Mouse (Mus musculus): ENCODE data around the gene Dnajc12. TPM values are rescaled to one million over a fixed set of nuclear protein-coding genes. Genes with fewer than 3 reads are reported as not detected.
"Not testable (repeated sequence)": the region's sequence is repeated elsewhere in the genome, so short reads cannot be mapped to it uniquely, and the experiment has no call there.

Dnajc12 gene
- polyA plus RNA-seq, 1 experiment from 2014 or later, result 20.8 TPM

DNA sequence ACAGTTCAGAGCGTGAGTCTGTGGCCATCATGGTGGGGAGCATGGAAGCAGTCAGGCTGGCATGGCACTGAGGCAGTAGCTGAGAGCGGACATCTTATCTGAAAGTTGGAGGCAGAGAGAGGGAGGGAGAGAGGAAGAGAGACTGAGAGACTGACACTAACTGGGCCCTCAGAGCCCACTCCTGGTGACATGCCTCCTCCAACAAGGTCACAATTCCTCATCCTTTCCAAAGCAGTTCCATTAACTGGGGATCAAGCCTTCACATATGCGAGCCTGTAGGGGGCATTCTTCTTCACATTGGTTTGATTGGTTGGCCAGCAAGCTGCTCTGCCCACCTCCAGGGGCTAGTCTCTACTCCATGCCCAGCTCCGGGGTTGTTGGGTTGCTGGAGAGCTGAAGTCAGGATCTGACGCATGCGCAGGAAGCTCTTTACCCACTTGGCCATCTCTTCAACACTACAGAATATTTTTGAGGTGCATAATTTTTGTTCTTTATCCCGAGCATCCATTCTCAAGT lies 49.0 kb downstream of the Dnajc12 start:
- DNase-seq (no peak), ATAC-seq (ENCODE audit: low FRiP score, low TSS enrichment) (no peak)
- WGBS, result 89% methylated on average over 7 of the region's 7 CpGs
- H3K27me3 ChIP-seq (ENCODE audit: control insufficient read depth, insufficient read depth, low read length), result no peaks in the 10 kb centered on the region
- H3K36me3 ChIP-seq (ENCODE audit: control insufficient read depth, insufficient read depth, low read length), result no peaks in the 10 kb centered on the region
- H3K4me2 ChIP-seq (ENCODE audit: low read length), result no peak overlapping the region
- no peaks in the 10 kb centered on the region for H3K9me3 ChIP-seq (ENCODE audit: control insufficient read depth, low read length)
- H3K9ac ChIP-seq (replicated peaks; ENCODE audit: low read length), result no peak overlapping the region
- H3K4me1 ChIP-seq (ENCODE audit: control insufficient read depth, insufficient read depth, low read length), result no peaks in the 10 kb centered on the region
- H3K4me3 ChIP-seq (replicated peaks; ENCODE audit: low read depth, low read length), result no peak overlapping the region
- no peak overlapping the region for H3K27ac ChIP-seq (replicated peaks; ENCODE audit: low read depth, low read length)

GRCm38 (mm10) chr10:63432099-63432498 lies 49.9 kb downstream of the Dnajc12 start:
- no peak overlapping the region for H3K9ac ChIP-seq (replicated peaks; ENCODE audit: low read length)

GRCm38 (mm10) chr10:63432887-63433286 lies 50.6 kb downstream of the Dnajc12 start:
- Histone ChIP-seq H3K9me3 (ENCODE audit: control insufficient read depth, low read length) (no peaks in the 10 kb centered on the region), H3K4me2 (ENCODE audit: low read length) (no peak overlapping the region), H3K27ac (replicated peaks; ENCODE audit: low read depth, low read length) (no peak overlapping the region), H3K36me3 (ENCODE audit: control insufficient read depth, insufficient read depth, low read length) (no peaks in the 10 kb centered on the region), H3K9ac (replicated peaks; ENCODE audit: low read length) (no peak overlapping the region), H3K4me1 (ENCODE audit: control insufficient read depth, insufficient read depth, low read length) (no peaks in the 10 kb centered on the region), H3K4me3 (replicated peaks; ENCODE audit: low read depth, low read length) (no peak overlapping the region), H3K27me3 (ENCODE audit: control insufficient read depth, insufficient read depth, low read length) (no peaks in the 10 kb centered on the region)
- WGBS, result 79% methylated on average over 2 of the region's 2 CpGs
- DNase-seq (no peak), ATAC-seq (ENCODE audit: low FRiP score, low TSS enrichment) (no peak)

More at GRCm38 (mm10) chr10:63432099-63432498, 49.9 kb downstream of the Dnajc12 start:
- no peaks in the 10 kb centered on the region for H3K9me3 ChIP-seq (ENCODE audit: control insufficient read depth, low read length)
- H3K4me2 ChIP-seq (ENCODE audit: low read length), result no peak overlapping the region
- ATAC-seq (ENCODE audit: low FRiP score, low TSS enrichment) (no peak), DNase-seq (no peak)
- no peak overlapping the region for H3K4me3 ChIP-seq (replicated peaks; ENCODE audit: low read depth, low read length)
- 96% methylated on average over 8 of the region's 8 CpGs for WGBS
- no peaks in the 10 kb centered on the region for H3K27me3 ChIP-seq (ENCODE audit: control insufficient read depth, insufficient read depth, low read length)
- H3K4me1 ChIP-seq (ENCODE audit: control insufficient read depth, insufficient read depth, low read length), result no peaks in the 10 kb centered on the region
- H3K27ac ChIP-seq (replicated peaks; ENCODE audit: low read depth, low read length), result no peak overlapping the region
- H3K36me3 ChIP-seq (ENCODE audit: control insufficient read depth, insufficient read depth, low read length), result no peaks in the 10 kb centered on the region

DNA sequence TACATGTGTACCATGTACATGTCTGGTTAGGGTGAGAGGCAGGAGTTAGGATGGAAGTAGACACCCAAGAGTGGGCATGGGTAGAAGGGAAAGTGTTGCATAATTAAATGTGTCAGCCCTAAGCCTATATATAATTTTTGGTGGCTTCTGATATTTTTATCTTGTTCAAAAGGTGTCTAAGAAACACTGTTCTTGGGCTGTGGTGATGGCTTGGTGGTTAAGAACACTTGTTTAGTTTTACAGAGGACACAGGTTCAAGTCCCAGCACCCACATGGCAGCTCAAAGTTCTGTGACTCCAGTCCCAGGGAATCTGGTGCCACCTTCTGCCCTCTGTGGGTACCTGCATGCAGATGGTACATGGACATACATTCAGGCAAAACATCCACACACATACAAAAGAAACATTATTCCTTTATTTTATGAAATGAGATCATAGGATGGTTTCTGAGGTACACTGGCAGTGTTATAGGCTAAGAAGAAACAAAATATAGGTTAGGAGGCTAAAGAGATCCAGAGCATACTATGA lies 56.6 kb downstream of the Dnajc12 start:
- H3K27me3 ChIP-seq (ENCODE audit: control insufficient read depth, insufficient read depth, low read length), result no peaks in the 10 kb centered on the region
- no peak overlapping the region for H3K9ac ChIP-seq (replicated peaks; ENCODE audit: low read length)
- no peak overlapping the region for H3K4me3 ChIP-seq (replicated peaks; ENCODE audit: low read depth, low read length)
- ATAC-seq (ENCODE audit: low FRiP score, low TSS enrichment) (no peak), DNase-seq (no peak)
- no peaks in the 10 kb centered on the region for H3K4me1 ChIP-seq (ENCODE audit: control insufficient read depth, insufficient read depth, low read length)
- H3K9me3 ChIP-seq (ENCODE audit: control insufficient read depth, low read length), result no peaks in the 10 kb centered on the region
- no peaks in the 10 kb centered on the region for H3K36me3 ChIP-seq (ENCODE audit: control insufficient read depth, insufficient read depth, low read length)
- no peak overlapping the region for H3K27ac ChIP-seq (replicated peaks; ENCODE audit: low read depth, low read length)
- H3K4me2 ChIP-seq (ENCODE audit: low read length), result no peak overlapping the region

- ATAC-seq (ENCODE audit: low FRiP score, low TSS enrichment), result no peak
- Histone ChIP-seq H3K27me3 (ENCODE audit: control insufficient read depth, insufficient read depth, low read length) (no peaks in the 10 kb centered on the region), H3K36me3 (ENCODE audit: control insufficient read depth, insufficient read depth, low read length) (no peaks in the 10 kb centered on the region), H3K27ac (replicated peaks; ENCODE audit: low read depth, low read length) (no peak overlapping the region), H3K9ac (replicated peaks; ENCODE audit: low read length) (no peak overlapping the region), H3K4me1 (ENCODE audit: control insufficient read depth, insufficient read depth, low read length) (no peaks in the 10 kb centered on the region), H3K9me3 (ENCODE audit: control insufficient read depth, low read length) (no peaks in the 10 kb centered on the region), H3K4me3 (replicated peaks; ENCODE audit: low read depth, low read length) (no peak overlapping the region), H3K4me2 (ENCODE audit: low read length) (no peak overlapping the region)
- WGBS, result 74% methylated on average over 7 of the region's 7 CpGs
- no peak for DNase-seq
These were observed 57.5 kb downstream of the Dnajc12 start for GRCm38 (mm10) chr10:63439694-63440228.

DNA sequence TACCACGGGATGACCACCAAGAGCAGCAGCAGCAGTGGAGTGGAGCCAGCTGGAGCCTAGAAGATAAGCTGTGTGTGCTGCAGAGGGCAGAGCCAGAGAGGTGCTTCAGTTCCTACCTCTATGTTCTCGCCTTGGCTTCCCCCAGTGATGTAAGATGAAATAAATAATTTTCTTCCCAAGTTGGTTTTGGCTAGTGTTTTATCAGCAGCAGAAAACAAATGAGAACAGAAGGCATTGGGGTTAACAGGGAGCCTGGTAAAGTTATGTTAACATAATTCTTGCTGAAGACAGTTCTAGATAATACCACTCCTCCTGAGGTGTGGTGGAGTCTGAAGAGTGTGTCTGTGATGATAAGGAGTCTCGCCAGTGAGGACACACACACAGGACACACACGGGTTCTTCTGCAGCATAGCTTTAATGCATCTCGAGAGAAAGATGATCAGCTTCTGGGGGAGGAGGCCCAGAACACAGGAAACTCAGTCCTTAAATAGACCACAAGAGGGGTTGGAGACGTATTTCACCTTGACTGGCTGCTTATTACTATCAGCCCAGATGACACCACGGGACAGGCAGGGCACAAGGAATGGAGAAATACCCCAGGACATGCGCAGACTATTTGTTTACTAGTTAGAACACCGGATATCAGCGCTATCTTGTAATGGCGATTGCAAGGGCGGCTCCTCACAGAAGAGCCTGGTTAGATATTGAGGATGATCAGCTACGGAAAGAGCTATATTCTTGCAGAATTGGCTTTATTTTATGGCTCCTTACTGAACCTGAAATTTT lies 62.6 kb downstream of the Dnajc12 start:
- 90% methylated on average over 13 of the region's 13 CpGs for WGBS
- DNase-seq; H3K4me1 ChIP-seq (ENCODE audit: control insufficient read depth, insufficient read depth, low read length); ATAC-seq (ENCODE audit: low FRiP score, low TSS enrichment); H3K9ac ChIP-seq (replicated peaks; ENCODE audit: low read length); H3K27ac ChIP-seq (replicated peaks; ENCODE audit: low read depth, low read length); H3K27me3 ChIP-seq (ENCODE audit: control insufficient read depth, insufficient read depth, low read length); H3K9me3 ChIP-seq (ENCODE audit: control insufficient read depth, low read length); H3K36me3 ChIP-seq (ENCODE audit: control insufficient read depth, insufficient read depth, low read length); H3K4me3 ChIP-seq (replicated peaks; ENCODE audit: low read depth, low read length); H3K4me2 ChIP-seq (ENCODE audit: low read length): not testable (repeated sequence)

DNA sequence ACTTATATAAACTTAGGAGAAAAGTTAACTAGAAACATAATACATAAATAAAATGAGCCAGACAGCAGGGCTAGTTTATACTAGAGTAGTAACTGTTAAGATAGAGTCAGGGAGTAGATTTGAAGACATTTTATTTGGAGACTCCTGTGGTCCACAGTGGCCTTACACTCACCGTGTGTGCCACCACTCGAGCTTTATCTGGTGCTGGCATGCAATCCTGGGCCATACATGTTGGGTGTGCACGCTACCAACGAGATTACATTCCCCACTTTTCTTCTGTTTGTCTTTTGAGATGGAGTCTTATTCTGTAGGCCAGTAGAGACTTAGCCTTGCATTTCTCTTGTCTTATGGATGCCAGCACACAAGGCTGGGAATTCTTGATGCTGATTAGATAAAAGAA lies 71.7 kb downstream of the Dnajc12 start:
- Histone ChIP-seq H3K9me3 (ENCODE audit: control insufficient read depth, low read length) (no peaks in the 10 kb centered on the region), H3K9ac (replicated peaks; ENCODE audit: low read length) (no peak overlapping the region), H3K4me2 (ENCODE audit: low read length) (no peak overlapping the region), H3K4me1 (ENCODE audit: control insufficient read depth, insufficient read depth, low read length) (no peaks in the 10 kb centered on the region), H3K36me3 (ENCODE audit: control insufficient read depth, insufficient read depth, low read length) (no peaks in the 10 kb centered on the region), H3K27me3 (ENCODE audit: control insufficient read depth, insufficient read depth, low read length) (no peaks in the 10 kb centered on the region), H3K4me3 (replicated peaks; ENCODE audit: low read depth, low read length) (no peak overlapping the region), H3K27ac (replicated peaks; ENCODE audit: low read depth, low read length) (no peak overlapping the region)
- ATAC-seq (ENCODE audit: low FRiP score, low TSS enrichment), result no peak
- DNase-seq, result no peak
- WGBS, result 92% methylated on average over 4 of the region's 4 CpGs

DNA sequence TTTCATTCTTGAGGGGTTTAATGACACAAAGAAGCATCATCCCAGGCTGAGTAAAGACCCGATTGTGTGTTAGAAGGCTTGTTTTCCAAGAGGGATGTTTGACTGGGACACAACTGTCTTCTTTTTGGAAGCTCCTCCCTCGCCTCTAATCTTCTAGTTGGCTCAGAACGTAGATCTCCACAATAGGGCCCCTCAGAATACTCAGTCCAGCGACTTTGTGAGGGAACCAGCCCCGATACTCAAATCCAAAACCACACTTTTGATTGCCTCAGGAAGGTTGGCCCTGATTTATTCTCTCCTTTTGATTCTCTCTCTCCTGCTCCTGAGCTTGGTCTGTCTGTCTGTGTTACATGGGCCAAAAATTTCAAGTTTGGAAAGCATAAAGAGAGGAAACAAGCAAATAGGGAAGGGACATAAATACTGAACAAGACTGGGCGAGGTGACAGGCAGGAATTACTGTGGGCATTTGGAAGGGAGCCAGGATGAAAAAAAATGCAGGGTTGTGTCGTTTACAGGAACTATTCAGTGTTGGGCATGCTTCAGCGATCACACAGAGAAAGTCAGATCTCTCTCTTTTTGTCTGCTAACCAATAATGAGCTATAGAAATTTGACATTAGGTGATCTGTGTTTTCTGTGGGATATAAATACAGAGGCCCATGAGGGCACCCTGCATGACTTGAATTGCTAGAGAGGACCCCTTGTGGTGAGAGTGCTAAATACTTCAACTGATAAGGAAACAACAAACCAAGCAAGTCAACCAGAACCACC lies 73.1 kb downstream of the Dnajc12 start:
- H3K36me3 ChIP-seq (ENCODE audit: control insufficient read depth, insufficient read depth, low read length), result no peaks in the 10 kb centered on the region
- H3K9ac ChIP-seq (replicated peaks; ENCODE audit: low read length), result no peak overlapping the region
- 0 out of 2 replicates have a peak overlapping the region, but pooled peaks have one; percentile 20 for H3K27ac ChIP-seq (replicated peaks; ENCODE audit: low read depth, low read length)
- peak; percentile 57 for ATAC-seq (ENCODE audit: low FRiP score, low TSS enrichment)
- no peaks in the 10 kb centered on the region for H3K27me3 ChIP-seq (ENCODE audit: control insufficient read depth, insufficient read depth, low read length)
- H3K4me3 ChIP-seq (replicated peaks; ENCODE audit: low read depth, low read length), result no peak overlapping the region
- no peaks in the 10 kb centered on the region for H3K9me3 ChIP-seq (ENCODE audit: control insufficient read depth, low read length)
- H3K4me2 ChIP-seq (ENCODE audit: low read length), result no peak overlapping the region
- no peaks in the 10 kb centered on the region for H3K4me1 ChIP-seq (ENCODE audit: control insufficient read depth, insufficient read depth, low read length)
- DNase-seq, result peak; percentile 72
- 31% methylated on average over 8 of the region's 8 CpGs for WGBS

All from midbrain, embryonic 14.5 days (tissue).